Mouse (Mus musculus) spleen, postnatal 14 days (tissue): Measurements from ENCODE around the gene Spty2d1.
A peak's percentile ranks its signal among the peaks of the same experiment; 100 is the strongest.
"Not testable (repeated sequence)": the region's sequence is repeated elsewhere in the genome, so short reads cannot be mapped to it uniquely, and the experiment has no call there.

Experiments
- DNase-seq, 2 experiments: peaks; one replicate each; pipeline ENCODE4 v3.0.0; 2021 to 2022; ENCODE audit warnings: low spot score in 2 of 2

Spty2d1 gene

DNA sequence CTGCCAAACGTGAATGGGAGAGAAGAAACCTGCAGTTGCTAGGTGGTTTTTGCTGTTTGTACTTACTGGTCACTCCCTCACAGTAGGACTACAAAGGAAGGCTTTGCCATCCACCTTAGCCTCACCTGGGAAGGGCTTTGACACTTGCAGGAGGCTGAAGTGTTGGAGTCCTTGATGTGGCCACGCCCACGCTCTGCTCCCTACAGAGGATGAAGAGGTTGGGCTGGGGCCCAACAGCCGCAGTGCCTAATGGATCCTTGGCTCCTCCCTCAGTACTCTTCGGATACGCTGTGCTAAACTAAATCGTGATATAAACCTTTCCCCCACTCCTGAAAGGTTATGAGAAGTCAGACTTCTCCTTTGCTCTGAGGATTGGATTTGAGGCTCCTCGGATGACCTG is 12.7 kb upstream of the Spty2d1 start:
- no peak for DNase-seq

GRCm38 (mm10) chr7:47019641-47020040 is 11.4 kb upstream of the Spty2d1 start:
- no peak for DNase-seq

DNA sequence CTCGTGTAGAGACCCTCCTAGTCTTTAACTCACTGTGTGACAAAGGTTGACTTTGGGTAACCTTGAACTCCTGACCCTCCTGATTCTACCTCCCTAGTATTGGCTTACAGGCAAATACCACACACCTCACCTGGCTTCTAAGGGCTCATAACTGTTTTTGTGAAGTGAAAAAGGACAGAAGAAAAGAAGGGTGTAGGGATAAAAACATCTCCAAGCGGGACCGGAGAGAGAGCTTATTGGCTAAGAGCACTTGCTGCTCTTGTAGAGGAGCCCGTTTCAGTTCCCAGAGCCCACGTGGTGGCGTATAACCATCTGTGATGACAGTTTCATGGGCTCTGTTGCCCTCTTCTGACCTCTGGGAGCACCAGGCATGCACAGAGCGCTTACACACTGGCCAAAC is 8.9 kb upstream of the Spty2d1 start:
- no peak for DNase-seq

GRCm38 (mm10) chr7:47016602-47017001 is 8.4 kb upstream of the Spty2d1 start:
- DNase-seq, result no peak

DNA sequence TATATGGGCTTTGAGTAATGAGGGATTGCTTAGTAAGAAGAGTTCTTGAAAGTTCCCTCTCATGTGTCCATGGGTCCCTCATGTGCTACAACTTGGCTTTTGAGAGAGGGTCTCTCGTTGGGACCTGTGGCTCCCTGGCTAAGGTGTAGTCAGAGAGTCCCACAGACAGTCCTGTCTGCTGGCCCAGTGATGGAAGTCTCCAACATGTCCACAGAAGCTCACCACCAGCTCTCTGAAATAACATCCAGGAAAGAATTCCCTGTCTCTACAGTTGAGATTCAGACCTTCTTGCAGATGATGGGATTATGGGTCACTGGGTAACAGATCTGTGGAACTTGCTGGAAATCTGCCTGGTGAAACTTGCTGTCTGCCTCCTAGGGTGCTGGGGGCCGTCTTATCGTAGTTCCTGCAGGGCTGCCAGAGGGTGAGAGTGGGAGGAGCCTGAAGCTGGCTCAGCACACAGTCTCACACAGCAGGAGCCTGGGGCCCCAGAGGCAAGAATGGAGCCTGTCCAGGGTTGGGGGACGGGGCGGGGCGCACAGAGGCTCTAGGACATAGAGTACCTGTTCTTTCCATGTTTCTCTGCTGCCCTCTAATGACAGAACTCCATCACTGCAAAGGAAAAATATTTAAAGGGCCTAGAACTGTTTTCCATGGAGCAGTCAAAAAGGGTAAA is 7.3 kb upstream of the Spty2d1 start:
- DNase-seq, result peak; percentile 43 to 64

DNA sequence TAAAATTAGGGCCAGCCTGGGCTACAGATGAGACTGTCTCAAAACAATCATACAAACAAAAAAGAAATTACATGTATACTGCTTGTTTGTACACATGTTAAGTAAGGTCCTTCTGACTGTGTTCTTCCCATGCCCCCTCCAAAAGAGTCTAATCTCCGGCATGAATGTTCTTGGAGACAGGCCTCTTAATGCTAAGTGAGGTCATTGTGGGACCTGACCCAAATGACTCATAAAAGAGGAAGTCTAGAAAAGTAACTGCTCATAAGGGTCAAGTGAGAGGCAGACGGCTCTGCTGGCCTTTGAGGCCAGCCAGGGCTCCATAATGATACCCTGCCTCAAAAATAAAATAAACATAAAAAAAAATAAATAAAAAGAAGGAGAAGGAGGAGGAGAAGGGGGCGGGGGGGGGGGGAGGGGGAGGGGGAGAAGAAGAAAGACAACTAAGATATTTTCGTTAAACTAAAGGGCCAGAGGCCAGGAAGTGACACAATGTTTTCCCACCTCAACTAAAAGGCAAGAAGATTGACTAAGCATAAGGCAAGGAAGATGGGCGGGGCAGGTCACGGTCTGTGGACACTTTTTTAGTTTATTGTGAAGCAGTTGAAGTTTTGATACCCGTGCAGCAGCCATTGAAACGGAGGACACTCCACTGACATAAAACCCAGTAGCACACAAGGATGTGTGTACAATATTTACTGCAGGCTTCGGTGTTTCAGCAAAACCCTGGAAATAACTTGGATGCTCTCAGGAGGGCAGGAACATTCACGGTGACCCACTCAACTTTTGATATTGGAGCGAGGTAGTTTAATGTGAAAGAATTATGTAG is 6.6 kb upstream of the Spty2d1 start:
- DNase-seq, result no peak

DNA sequence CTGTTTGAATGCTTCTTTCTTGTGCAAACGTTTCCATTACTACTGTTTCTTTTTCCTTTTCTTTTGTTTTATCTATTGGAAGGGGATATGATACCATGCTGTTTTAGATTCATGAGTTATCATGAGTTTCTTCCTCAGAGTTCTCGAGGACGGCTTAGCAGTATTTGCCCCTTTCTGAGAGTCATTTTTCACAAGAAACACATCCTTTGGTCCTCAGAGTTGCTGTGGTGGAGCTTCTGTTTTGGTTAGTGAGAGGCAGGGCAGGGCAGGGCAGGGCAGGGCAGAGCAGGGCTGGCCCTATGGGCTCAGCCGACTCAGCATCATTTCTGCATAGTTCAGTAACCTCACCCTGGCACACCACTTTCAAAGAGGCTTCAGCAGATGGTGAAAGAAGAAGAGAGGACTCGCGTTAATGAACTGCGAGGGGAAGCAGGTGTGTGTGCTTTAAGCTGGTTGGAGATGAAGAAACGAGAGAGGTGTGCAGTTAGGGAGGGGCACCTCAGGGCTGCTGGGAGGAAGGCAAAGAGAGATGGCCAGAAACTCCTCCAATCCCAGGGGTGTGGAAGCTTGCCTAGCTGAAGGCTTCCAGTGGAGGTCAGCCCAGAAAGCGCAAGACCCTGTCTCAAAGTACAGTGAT is 5.0 kb upstream of the Spty2d1 start:
- no peak for DNase-seq

- DNase-seq, result no peak
Measured at GRCm38 (mm10) chr7:47007818-47008167, 418 bp downstream of the Spty2d1 start.

DNA sequence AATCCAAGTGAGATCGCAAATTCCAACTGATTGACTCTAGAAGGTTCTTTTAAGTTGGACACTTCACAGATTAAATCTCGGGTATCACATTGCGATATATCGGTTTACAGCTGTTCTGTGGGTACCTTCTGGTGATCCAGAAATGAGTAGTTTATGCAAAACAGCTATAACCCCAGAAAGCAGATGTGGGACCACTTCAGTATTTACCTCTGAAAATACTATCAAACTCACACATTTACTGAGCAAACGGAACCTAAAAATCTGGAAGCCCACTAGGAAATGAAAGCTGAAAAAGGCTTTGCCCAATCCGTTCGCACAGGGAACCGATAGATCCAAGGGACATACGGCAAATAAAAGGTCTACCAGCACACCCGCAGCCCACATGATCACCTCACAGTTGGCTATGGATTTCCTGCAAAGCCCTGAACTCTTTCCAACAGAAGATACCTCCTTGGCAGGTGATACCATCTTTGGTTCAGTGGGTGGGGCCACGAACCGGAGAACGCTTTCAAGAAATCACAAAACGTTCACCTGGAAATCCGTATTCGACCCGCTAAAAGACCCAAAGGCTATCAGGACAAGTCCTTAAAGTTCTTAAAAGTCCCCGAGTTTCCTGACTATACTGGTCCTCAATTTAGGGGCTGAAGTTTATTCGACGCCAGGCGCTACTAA is 966 bp downstream of the Spty2d1 start:
- no peak for DNase-seq

- DNase-seq, result no peak
Measured at GRCm38 (mm10) chr7:47003411-47004115, 4.6 kb downstream of the Spty2d1 start.

GRCm38 (mm10) chr7:47001900-47002275 is 6.3 kb downstream of the Spty2d1 start:
- no peak for DNase-seq

DNA sequence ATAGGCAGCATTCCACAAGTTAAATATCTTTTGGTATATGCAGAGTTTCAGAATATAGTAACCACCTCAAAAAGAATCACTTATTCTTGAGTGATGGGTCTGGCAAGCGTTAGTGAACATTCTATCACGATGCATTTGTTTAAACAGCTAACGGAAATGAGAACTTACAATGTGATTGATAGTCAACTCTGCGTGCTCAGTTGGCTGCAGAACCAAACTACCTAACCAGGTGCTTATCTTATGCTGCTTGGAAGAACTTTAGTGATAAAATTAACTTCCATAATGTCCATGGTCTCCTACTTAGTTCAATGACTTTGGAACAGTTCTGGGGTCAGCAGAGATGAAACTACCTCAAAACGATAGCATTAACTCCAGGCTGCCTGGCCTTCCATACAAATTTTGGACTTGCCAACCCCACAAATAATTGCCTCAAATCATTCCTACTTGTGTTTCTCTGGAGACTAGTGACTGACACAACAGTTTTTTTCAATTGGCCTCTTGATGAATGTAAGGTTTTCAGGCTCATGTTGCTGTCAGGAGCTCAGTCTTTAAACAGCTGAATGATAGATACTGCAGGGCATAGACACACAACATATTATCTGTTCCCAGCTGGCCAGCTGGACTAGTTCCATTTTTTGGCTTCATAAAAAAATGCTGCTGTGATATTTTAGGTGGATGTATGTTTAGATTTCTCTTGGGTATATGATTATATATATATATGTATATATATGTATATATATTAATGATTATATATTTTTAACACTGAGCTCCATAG is 6.9 kb downstream of the Spty2d1 start:
- DNase-seq, result no peak

DNA sequence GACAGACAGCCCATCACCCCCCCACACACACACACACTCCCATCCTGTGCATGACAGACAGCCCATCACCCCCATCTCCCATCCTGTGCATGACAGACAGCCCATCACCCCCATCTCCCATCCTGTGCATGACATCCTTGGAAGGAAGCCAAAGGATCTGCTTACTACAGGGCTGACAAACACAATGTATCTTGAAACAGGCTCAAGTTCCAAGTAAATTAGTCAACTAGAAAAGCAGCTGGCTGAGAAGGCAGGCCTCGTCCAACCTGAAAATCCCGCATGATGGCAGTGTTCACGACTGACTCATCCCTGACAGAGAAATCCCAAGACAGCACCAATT is 7.6 kb downstream of the Spty2d1 start:
- no peak for DNase-seq

DNA sequence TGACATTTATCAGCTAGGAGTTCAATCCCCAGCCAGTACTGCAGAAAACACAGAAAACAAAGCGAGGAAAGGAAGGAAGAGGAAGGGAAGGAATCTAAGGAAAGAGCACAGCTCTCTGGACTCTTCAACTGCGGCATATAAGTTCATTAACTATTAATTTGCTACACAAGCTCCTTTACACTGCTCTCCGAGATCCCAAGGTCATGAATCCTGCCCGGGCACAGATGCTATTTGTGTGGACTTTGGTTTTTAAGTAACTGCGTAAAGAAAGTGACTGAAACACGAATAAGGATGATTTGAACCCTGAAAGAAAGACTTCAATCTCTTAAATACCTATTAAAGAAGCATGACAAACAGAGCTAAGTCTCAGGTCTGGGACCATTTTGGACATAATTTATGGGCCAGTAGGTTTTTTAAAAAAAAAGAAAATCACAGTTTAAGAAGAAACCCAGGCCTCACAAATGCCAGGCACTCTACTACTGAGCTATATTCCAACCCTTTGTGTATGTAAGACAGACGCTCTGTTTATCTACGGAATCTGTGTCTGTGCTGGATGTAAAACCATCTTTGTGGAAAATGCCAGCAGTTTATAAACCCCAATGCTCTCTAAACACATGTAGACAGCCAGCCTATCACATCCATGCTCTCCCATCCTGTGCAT is 8.1 kb downstream of the Spty2d1 start:
- DNase-seq, result no peak

DNA sequence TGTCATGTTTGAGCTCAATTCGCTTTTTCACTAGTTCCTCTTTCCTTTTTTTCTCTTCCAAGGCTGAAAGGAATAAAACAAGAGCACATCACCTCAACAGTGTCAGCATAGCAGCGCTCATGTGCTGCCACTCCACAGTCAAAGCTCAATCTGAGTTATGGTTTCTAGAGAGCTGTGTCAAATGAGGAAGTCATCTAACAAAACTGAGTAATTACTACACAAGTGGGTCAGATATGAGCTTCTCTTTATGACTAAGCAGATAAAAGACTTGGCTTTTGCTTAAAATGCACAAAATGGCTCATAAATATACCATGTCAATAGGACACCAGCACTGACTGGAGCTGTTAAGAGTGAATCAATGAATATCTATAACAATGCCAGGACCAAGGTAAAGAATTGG is 9.3 kb downstream of the Spty2d1 start:
- no peak for DNase-seq

DNA sequence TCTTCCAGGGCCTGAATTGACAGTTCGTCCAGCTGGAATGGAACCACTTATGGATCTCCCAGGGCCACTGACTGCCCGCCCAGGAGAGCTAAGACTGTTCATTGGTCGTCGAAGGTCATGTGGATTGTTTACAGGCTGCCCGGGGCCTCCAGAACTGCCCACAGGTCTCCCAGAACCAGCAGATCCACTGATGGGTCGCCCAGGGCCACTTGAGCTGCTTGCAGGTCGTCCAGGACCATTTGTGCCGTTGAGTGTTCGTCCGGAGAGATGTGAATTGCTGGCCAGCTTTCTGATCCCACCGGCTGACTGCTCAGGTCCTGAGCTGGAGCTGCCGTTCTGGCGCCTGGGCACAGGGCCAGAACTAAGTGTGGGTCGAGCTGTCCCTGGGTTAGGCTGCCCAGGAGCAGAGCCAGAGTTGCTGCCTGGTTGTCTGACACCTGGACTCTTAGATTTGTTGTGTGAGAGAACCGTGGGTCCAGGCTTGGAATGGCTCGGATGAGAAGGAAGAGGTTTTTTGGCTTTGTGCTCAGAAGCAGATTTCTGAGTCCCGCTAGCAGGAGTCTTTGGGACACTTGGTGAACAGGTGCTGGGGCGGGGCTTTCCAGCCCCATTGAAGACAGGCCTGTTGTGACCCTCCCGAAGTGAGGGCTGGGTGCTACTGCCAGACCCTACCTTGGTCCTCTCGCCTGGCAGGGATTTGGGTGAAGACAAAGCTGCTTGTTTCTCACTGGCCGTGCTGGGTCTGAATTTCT is 10.4 kb downstream of the Spty2d1 start:
- no peak for DNase-seq

GRCm38 (mm10) chr7:46997008-46997407 is 11.2 kb downstream of the Spty2d1 start:
- no peak for DNase-seq

GRCm38 (mm10) chr7:46995558-46995957 is 12.7 kb downstream of the Spty2d1 start:
- DNase-seq, result no peak

GRCm38 (mm10) chr7:46993079-46993478 is 15.1 kb downstream of the Spty2d1 start:
- no peak for DNase-seq

DNA sequence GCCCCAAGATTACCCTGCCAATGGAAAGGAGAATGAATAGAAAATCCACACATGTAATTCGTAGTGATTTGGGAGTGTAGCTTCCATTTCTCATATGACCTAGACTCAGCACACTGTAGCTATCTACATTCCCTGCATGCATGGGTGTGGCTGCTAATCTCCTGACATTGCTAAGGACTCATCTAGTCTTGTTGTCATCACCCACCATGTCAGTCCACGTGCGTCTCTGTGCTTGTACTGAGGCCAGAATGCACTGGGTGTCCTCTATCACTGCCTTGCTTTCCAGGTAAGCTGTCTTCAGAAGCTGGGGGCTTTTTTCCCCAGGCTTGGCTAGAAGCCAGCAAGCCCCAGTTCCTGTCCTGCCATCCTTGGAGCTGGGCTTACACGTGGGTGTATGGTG is 18.8 kb downstream of the Spty2d1 start:
- not testable (repeated sequence) for DNase-seq
